Mouse (Mus musculus) heart, embryonic 12.5 days (tissue): ENCODE results near the gene C130050O18Rik. TPM values are rescaled to one million over a fixed set of nuclear protein-coding genes. Genes with fewer than 3 reads are reported as not detected.
A peak's percentile ranks its signal among the peaks of the same experiment; 100 is the strongest.

Experiments used
- ATAC-seq: fragments of 200-750 bp; cut with Nextera tagmentation; 2 replicates; pipeline ENCODE4 v1.8.0; 2017; ENCODE audit warnings: moderate TSS enrichment, moderate library complexity; ENCODE audit not compliant: insufficient number of reproducible peaks, low FRiP score
- H3K27ac ChIP-seq: fragments of 300-500 bp; sonication (generic); 2 replicates; pipeline ENCODE4 v1.5.1; 2016; ENCODE audit warnings: mild to moderate bottlenecking, moderate library complexity; ENCODE audit not compliant: poor library complexity, severe bottlenecking
- H3K27me3 ChIP-seq: fragments of 300-500 bp; sonication (generic); replicated peaks from 2 replicates; pipeline ENCODE4 v1.6.1; 2016; ENCODE audit warnings: mild to moderate bottlenecking, moderate library complexity
- H3K36me3 ChIP-seq: fragments of 300-500 bp; sonication (generic); 2 replicates; pipeline ENCODE4 v1.6.1; 2016; ENCODE audit warnings: mild to moderate bottlenecking, moderate library complexity
- H3K4me1 ChIP-seq: fragments of 300-500 bp; sonication (generic); replicated peaks from 2 replicates; pipeline ENCODE4 v1.6.1; 2016; ENCODE audit warnings: mild to moderate bottlenecking
- H3K4me2 ChIP-seq: fragments of 300-500 bp; sonication (generic); 2 replicates; pipeline ENCODE4 v1.6.1; 2016; ENCODE audit warnings: mild to moderate bottlenecking, moderate library complexity
- H3K4me3 ChIP-seq: fragments of 300-500 bp; sonication (generic); 2 replicates; pipeline ENCODE4 v1.5.1; 2016; ENCODE audit warnings: mild to moderate bottlenecking
- H3K9ac ChIP-seq: fragments of 300-500 bp; sonication (generic); 2 replicates; pipeline ENCODE4 v1.6.1; 2016; ENCODE audit warnings: mild to moderate bottlenecking, moderate library complexity
- H3K9me3 ChIP-seq: fragments of 300-500 bp; sonication (generic); replicated peaks from 2 replicates; pipeline ENCODE4 v1.6.1; 2016; ENCODE audit warnings: mild to moderate bottlenecking, moderate library complexity
- WGBS: fragments of 180-500 bp; shearing (Covaris S2); methylation state at CpG from one replicate; pipeline ENCODE4 v1.1.7; 2016; 5-methylcytosine and 5-hydroxymethylcytosine counted together
- polyA plus RNA-seq: library from polyadenylated mRNA; unstranded; fragments of >200 nt; fragmentation: Nextera tagmentation; extraction: Ambion mirVana; gene quantifications from 2 replicates; pipeline ENCODE4 v1.2.1, GENCODE M21; 2016

C130050O18Rik gene
- polyA plus RNA-seq, 1 experiment from 2014 or later: 0.10 TPM

- WGBS: 76% methylated on average over 5 of the region's 5 CpGs
- Histone ChIP-seq H3K27me3 (no peaks in the 10 kb centered on the region; the same call in 1 of the 2 replicates), H3K4me2 (no peak overlapping the region), H3K9ac (no peak overlapping the region), H3K36me3 (peaks cover 4% of the 10 kb centered on the region; the same call in 1 of the 2 replicates), H3K9me3 (no peaks in the 10 kb centered on the region), H3K4me1 (peaks cover 24% of the 10 kb centered on the region), H3K27ac (no peak overlapping the region), H3K4me3 (no peak overlapping the region)
- ATAC-seq: no peak
Observed at GRCm38 (mm10) chr5:139398786-139399185, 6.3 kb upstream of the C130050O18Rik start.

GRCm38 (mm10) chr5:139399991-139400390 is 5.1 kb upstream of the C130050O18Rik start:
- no peak for ATAC-seq

GRCm38 (mm10) chr5:139402106-139402505 is 3.0 kb upstream of the C130050O18Rik start:
- H3K36me3 ChIP-seq: no peaks in the 10 kb centered on the region
- peaks cover 36% of the 10 kb centered on the region for H3K4me1 ChIP-seq
- no peak overlapping the region for H3K4me3 ChIP-seq
- no peaks in the 10 kb centered on the region for H3K9me3 ChIP-seq
- no peak for ATAC-seq
- H3K27me3 ChIP-seq: peaks cover 3% of the 10 kb centered on the region; the same call in 1 of the 2 replicates
- no peak overlapping the region for H3K27ac ChIP-seq
- 84% methylated on average over 2 of the region's 2 CpGs for WGBS
- no peak overlapping the region for H3K4me2 ChIP-seq
- no peak overlapping the region for H3K9ac ChIP-seq

More at GRCm38 (mm10) chr5:139399991-139400390, 5.1 kb upstream of the C130050O18Rik start:
- Histone ChIP-seq H3K36me3 (no peaks in the 10 kb centered on the region), H3K4me3 (no peak overlapping the region), H3K27me3 (no peaks in the 10 kb centered on the region; the same call in 1 of the 2 replicates), H3K4me2 (no peak overlapping the region), H3K4me1 (peaks cover 23% of the 10 kb centered on the region), H3K9ac (no peak overlapping the region), H3K9me3 (no peaks in the 10 kb centered on the region), H3K27ac (no peak overlapping the region)
- 75% methylated on average over 14 of the region's 14 CpGs for WGBS

- Histone ChIP-seq H3K27me3 (peaks cover 4% of the 10 kb centered on the region; the same call in 1 of the 2 replicates), H3K27ac (no peak overlapping the region), H3K36me3 (no peaks in the 10 kb centered on the region), H3K4me1 (peaks cover 26% of the 10 kb centered on the region), H3K9ac (no peak overlapping the region), H3K4me3 (no peak overlapping the region), H3K9me3 (no peaks in the 10 kb centered on the region), H3K4me2 (no peak overlapping the region)
- ATAC-seq: no peak
- WGBS: 86% methylated on average over 8 of the region's 8 CpGs
Observed at GRCm38 (mm10) chr5:139403692-139404260, 1.3 kb upstream of the C130050O18Rik start.

GRCm38 (mm10) chr5:139405478-139405877 is 398 bp downstream of the C130050O18Rik start:
- H3K27ac ChIP-seq: no peak overlapping the region
- H3K9me3 ChIP-seq: no peaks in the 10 kb centered on the region
- ATAC-seq: no peak
- H3K36me3 ChIP-seq: no peaks in the 10 kb centered on the region
- H3K9ac ChIP-seq: no peak overlapping the region
- H3K4me3 ChIP-seq: no peak overlapping the region
- no peak overlapping the region for H3K4me2 ChIP-seq
- 69% methylated on average over 7 of the region's 7 CpGs for WGBS
- peaks cover 4% of the 10 kb centered on the region; the same call in 1 of the 2 replicates for H3K27me3 ChIP-seq
- H3K4me1 ChIP-seq: peaks cover 40% of the 10 kb centered on the region

- no peak overlapping the region for H3K4me2 ChIP-seq
- ATAC-seq: no peak
Observed at GRCm38 (mm10) chr5:139405953-139406352, 873 bp downstream of the C130050O18Rik start.

GRCm38 (mm10) chr5:139407121-139407885 is 2.2 kb downstream of the C130050O18Rik start:
- no peaks in the 10 kb centered on the region for H3K9me3 ChIP-seq
- ATAC-seq: no peak

More at GRCm38 (mm10) chr5:139405953-139406352, 873 bp downstream of the C130050O18Rik start:
- no peak overlapping the region for H3K9ac ChIP-seq
- H3K27me3 ChIP-seq: peaks cover 8% of the 10 kb centered on the region
- no peaks in the 10 kb centered on the region for H3K9me3 ChIP-seq
- H3K4me1 ChIP-seq: peaks cover 44% of the 10 kb centered on the region
- H3K36me3 ChIP-seq: no peaks in the 10 kb centered on the region
- no peak overlapping the region for H3K4me3 ChIP-seq
- WGBS: 43% methylated on average over 3 of the region's 3 CpGs
- H3K27ac ChIP-seq: no peak overlapping the region

GRCm38 (mm10) chr5:139408511-139408910 is 3.4 kb downstream of the C130050O18Rik start:
- no peak overlapping the region for H3K9ac ChIP-seq
- WGBS: 78% methylated on average over 7 of the region's 7 CpGs
- H3K9me3 ChIP-seq: no peaks in the 10 kb centered on the region
- H3K4me1 ChIP-seq: peaks cover 44% of the 10 kb centered on the region
- H3K27ac ChIP-seq: no peak overlapping the region
- H3K4me2 ChIP-seq: no peak overlapping the region
- no peaks in the 10 kb centered on the region for H3K36me3 ChIP-seq
- peaks cover 30% of the 10 kb centered on the region for H3K27me3 ChIP-seq
- no peak overlapping the region for H3K4me3 ChIP-seq
- ATAC-seq: no peak

More at GRCm38 (mm10) chr5:139407121-139407885, 2.2 kb downstream of the C130050O18Rik start:
- no peak overlapping the region for H3K4me3 ChIP-seq
- H3K27me3 ChIP-seq: peaks cover 21% of the 10 kb centered on the region
- H3K27ac ChIP-seq: no peak overlapping the region
- 84% methylated on average over 14 of the region's 14 CpGs for WGBS
- no peak overlapping the region for H3K9ac ChIP-seq
- no peaks in the 10 kb centered on the region for H3K36me3 ChIP-seq
- no peak overlapping the region for H3K4me2 ChIP-seq
- H3K4me1 ChIP-seq: peaks cover 44% of the 10 kb centered on the region

GRCm38 (mm10) chr5:139409412-139409811 is 4.3 kb downstream of the C130050O18Rik start:
- ATAC-seq: peak; percentile 68

GRCm38 (mm10) chr5:139410056-139410455 is 5.0 kb downstream of the C130050O18Rik start:
- Histone ChIP-seq H3K9ac (no peak overlapping the region), H3K36me3 (no peaks in the 10 kb centered on the region), H3K9me3 (no peaks in the 10 kb centered on the region), H3K27ac (no peak overlapping the region), H3K4me2 (no peak overlapping the region), H3K4me3 (no peak overlapping the region), H3K27me3 (peaks cover 45% of the 10 kb centered on the region), H3K4me1 (peaks cover 40% of the 10 kb centered on the region)
- ATAC-seq: no peak
- WGBS: 75% methylated on average over 4 of the region's 4 CpGs

More at GRCm38 (mm10) chr5:139409412-139409811, 4.3 kb downstream of the C130050O18Rik start:
- Histone ChIP-seq H3K4me1 (peaks cover 44% of the 10 kb centered on the region), H3K9me3 (no peaks in the 10 kb centered on the region), H3K36me3 (no peaks in the 10 kb centered on the region), H3K4me2 (no peak overlapping the region), H3K27me3 (peaks cover 39% of the 10 kb centered on the region), H3K4me3 (no peak overlapping the region), H3K27ac (peak overlapping the region; percentile 34; the same call in 1 of the 2 replicates), H3K9ac (no peak overlapping the region)
- WGBS: 55% methylated on average over 12 of the region's 12 CpGs

- no peak overlapping the region for H3K9ac ChIP-seq
- H3K27me3 ChIP-seq: peaks cover 56% of the 10 kb centered on the region
- ATAC-seq: no peak
- 89% methylated on average over 6 of the region's 6 CpGs for WGBS
- no peak overlapping the region for H3K4me2 ChIP-seq
- no peak overlapping the region for H3K27ac ChIP-seq
- peaks cover 30% of the 10 kb centered on the region for H3K4me1 ChIP-seq
- no peak overlapping the region for H3K4me3 ChIP-seq
- H3K36me3 ChIP-seq: no peaks in the 10 kb centered on the region
- H3K9me3 ChIP-seq: no peaks in the 10 kb centered on the region
Observed at GRCm38 (mm10) chr5:139411117-139411516, 6.0 kb downstream of the C130050O18Rik start.
